Mouse (Mus musculus) limb, embryonic 11.5 days (tissue): ENCODE measurements at regions not wholly inside any gene's neighbourhood (a gene's known extent, or its start where the extent isn't known, plus 50 kb on each side); places are given as distances from the start of the nearest gene placed in this dataset.
"Not testable (repeated sequence)": the region's sequence is repeated elsewhere in the genome, so short reads cannot be mapped to it uniquely, and the experiment has no call there.

Source experiments
- ATAC-seq: fragments of 200-750 bp; cut with Nextera tagmentation; 2 replicates; pipeline ENCODE4 v1.8.0; 2017; ENCODE audit warnings: low read depth; ENCODE audit not compliant: insufficient number of reproducible peaks, low FRiP score, low TSS enrichment
- DNase-seq: peaks from one replicate; pipeline ENCODE4 v3.0.0-alpha.2; 2015; ENCODE audit warnings: low spot score
- H3K27ac ChIP-seq: fragments of 300-500 bp; sonication (generic); replicated peaks from 2 replicates; pipeline ENCODE4 v1.5.1; 2014; ENCODE audit warnings: low read depth, mild to moderate bottlenecking, low read length
- H3K27me3 ChIP-seq: fragments of 300-500 bp; sonication (generic); 2 replicates; pipeline ENCODE4 v1.6.1; 2014; ENCODE audit warnings: mild to moderate bottlenecking, low read length, mixed read lengths; ENCODE audit not compliant: control insufficient read depth, insufficient read depth
- H3K36me3 ChIP-seq: fragments of 300-500 bp; sonication (generic); 2 replicates; pipeline ENCODE4 v1.6.1; 2014; ENCODE audit warnings: mild to moderate bottlenecking, low read length, moderate library complexity, mixed read lengths; ENCODE audit not compliant: control insufficient read depth, insufficient read depth
- H3K4me1 ChIP-seq: fragments of 300-500 bp; sonication (generic); 2 replicates; pipeline ENCODE4 v1.6.1; 2014; ENCODE audit warnings: low read length, mixed read lengths; ENCODE audit not compliant: control insufficient read depth, insufficient read depth
- H3K4me2 ChIP-seq: fragments of 300-500 bp; sonication (generic); 2 replicates; pipeline ENCODE4 v1.6.1; 2014; ENCODE audit warnings: low read depth, mild to moderate bottlenecking, moderate library complexity; ENCODE audit not compliant: severe bottlenecking
- H3K4me3 ChIP-seq: fragments of 300-500 bp; sonication (generic); 2 replicates; pipeline ENCODE4 v1.5.1; 2014; ENCODE audit warnings: low read depth, low read length
- H3K9ac ChIP-seq: fragments of 300-500 bp; sonication (generic); 2 replicates; pipeline ENCODE4 v1.6.1; 2014; ENCODE audit warnings: mild to moderate bottlenecking, low read length
- H3K9me3 ChIP-seq: fragments of 300-500 bp; sonication (generic); 2 replicates; pipeline ENCODE4 v1.6.1; 2016; ENCODE audit warnings: low read length; ENCODE audit not compliant: control insufficient read depth
- WGBS: fragments of 180-500 bp; shearing (Covaris S2); extraction: QIAGEN DNeasy Blood & Tissue Kit; methylation state at CpG from one replicate; pipeline ENCODE4 v1.1.7; 2014; 5-methylcytosine and 5-hydroxymethylcytosine counted together

DNA sequence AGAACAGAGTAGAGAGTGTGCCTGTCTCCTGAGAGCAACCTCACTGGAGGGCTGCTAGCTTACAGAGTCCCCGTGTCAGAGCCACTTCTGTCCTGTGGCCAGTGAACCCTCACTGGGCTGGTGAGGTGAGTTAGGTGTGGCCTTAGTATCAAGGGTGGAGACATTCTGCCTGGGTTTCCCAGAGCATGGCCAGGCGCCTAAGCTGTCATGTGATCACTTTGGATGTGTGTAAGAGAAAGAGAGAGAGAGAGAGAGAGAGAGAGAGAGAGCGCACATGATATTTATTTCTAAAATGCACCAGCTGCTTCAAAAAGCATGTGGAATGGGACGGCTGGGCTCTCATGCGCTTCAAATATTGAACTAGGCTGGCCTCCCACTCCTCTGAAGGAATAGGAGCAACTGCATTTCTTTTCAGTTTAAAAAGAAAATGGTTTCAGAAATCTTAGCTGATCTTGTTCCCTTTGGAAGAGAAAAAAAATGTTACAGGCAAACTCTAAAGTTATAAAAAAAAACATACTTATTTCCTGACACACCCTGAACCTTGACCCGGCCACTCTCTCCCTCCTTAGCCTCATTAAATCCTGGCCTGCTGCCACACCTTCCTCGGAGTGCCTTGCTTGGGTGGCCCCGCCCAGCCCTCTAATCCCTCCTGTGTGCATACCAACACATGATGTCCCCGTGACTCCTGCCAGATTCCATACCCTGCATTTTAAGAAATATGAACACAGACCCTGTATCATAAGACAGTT lies 201.1 kb downstream of the Tcp10c start:
- H3K27me3 ChIP-seq, H3K4me1 ChIP-seq, H3K4me3 ChIP-seq, DNase-seq, H3K9ac ChIP-seq, H3K27ac ChIP-seq, H3K9me3 ChIP-seq, ATAC-seq, H3K4me2 ChIP-seq, H3K36me3 ChIP-seq: not testable (repeated sequence)
- 40% methylated on average over 9 of the region's 9 CpGs for WGBS

DNA sequence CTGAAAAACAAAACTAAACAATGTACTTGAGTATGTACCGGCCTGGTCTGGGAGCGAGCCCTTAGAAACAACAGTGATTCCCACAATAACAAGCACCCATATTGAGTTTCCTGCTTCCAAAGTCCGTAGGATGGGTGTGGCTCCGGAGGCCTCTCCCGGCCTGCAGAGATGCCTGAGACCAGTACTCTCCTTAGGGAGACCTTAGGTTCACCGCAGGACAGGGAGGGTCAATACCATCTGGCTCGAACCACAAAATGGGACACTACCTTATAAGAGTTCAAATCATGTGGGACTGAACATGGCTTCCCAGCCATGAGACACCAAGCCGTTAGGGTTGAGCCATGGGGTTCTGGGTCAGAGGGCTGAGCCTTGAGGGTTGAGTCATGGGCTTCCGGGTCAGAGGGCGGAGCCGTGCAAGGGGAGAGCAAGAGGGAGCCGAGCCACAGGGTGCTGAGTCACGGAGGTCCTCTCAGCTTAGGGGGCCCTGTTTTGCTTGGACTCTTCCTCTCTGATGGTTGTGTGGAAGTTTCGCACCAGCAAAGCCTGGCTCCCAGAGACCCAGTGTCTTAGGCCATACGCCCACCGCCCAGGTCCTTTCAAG lies 201.8 kb downstream of the Tcp10c start:
- 86% methylated on average over 16 of the region's 16 CpGs for WGBS
- not testable (repeated sequence) for ATAC-seq

DNA sequence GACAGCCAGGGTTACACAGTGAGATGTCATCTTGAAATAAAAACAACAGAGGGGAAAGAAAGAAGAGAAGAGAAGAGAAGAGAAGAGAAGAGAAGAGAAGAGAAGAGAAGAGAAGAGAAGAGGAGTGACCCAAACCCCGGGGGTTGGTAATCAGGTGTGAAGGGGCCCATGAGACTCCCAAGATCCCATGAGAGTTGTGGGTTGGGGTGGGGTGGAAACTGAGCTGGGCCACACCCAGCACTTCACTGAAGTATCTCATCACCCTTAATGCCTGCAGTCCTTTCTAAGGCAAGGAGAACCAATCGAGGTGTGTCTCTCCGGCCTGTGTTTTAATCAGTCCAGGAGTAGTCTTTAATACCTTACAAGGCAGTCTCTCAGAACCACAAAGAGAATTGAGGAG lies 201.5 kb upstream of the Afdn start:
- no peak overlapping the region for H3K9ac ChIP-seq
- no peak overlapping the region for H3K27ac ChIP-seq
- ATAC-seq, result no peak

More for the DNA sequence above, 201.8 kb downstream of the Tcp10c start:
- H3K27me3 ChIP-seq, DNase-seq, H3K9me3 ChIP-seq, H3K36me3 ChIP-seq, H3K4me1 ChIP-seq, H3K27ac ChIP-seq, H3K9ac ChIP-seq, H3K4me2 ChIP-seq, H3K4me3 ChIP-seq: not testable (repeated sequence)

DNA sequence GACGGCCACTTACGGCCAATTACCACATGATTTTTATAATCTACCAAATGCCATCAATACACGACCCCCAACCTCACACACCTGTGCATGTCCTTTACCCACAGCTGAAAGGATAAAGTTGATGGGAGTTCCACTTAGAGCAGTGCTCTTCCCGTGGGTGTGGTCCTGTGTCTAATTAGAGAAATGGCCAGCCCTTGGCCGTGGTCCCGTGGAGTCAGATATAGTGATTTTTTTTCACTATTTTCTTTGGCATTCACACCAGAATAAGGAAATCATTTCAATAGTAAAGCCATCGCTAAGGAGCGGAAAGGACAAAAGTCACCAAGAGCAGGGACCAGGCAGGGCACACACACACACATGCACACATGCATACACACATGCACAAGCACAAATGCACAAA lies 199.0 kb upstream of the Afdn start:
- WGBS, result 79% methylated on average over 8 of the region's 8 CpGs
- no peaks in the 10 kb centered on the region for H3K4me1 ChIP-seq
- H3K4me2 ChIP-seq, result no peak overlapping the region
- H3K4me3 ChIP-seq, result no peak overlapping the region
- H3K9ac ChIP-seq, result no peak overlapping the region
- H3K36me3 ChIP-seq, result no peaks in the 10 kb centered on the region
- no peak overlapping the region for H3K27ac ChIP-seq
- no peaks in the 10 kb centered on the region for H3K27me3 ChIP-seq
- DNase-seq (no peak), ATAC-seq (no peak)
- no peaks in the 10 kb centered on the region for H3K9me3 ChIP-seq

More for the DNA sequence above, 201.5 kb upstream of the Afdn start:
- H3K4me3 ChIP-seq, result no peak overlapping the region
- H3K4me2 ChIP-seq, result no peak overlapping the region
- no peaks in the 10 kb centered on the region for H3K9me3 ChIP-seq
- H3K27me3 ChIP-seq, result no peaks in the 10 kb centered on the region
- WGBS, result 78% methylated on average over 3 of the region's 3 CpGs
- H3K36me3 ChIP-seq, result no peaks in the 10 kb centered on the region
- H3K4me1 ChIP-seq, result no peaks in the 10 kb centered on the region
- DNase-seq, result no peak

DNA sequence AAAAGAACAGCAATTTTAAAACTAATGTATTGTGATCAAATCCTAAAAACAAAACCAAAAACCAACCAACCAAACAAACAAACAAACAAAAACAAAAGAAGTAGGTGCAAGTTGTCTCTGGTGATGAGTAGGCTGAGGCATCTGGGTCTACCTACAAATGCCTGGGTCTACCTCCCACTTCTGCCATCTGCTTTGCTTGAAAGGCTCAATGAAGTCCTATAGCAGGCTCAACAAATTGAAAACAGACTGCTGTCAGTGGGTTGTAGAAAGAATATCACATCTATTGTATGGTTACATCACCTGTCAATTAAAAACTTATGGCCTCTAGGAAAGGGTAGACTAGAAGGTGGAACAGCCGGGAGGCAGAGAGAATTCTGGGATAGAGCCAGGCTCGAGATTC lies 197.4 kb upstream of the Afdn start:
- WGBS, result 83% methylated on average over 2 of the region's 2 CpGs

DNA sequence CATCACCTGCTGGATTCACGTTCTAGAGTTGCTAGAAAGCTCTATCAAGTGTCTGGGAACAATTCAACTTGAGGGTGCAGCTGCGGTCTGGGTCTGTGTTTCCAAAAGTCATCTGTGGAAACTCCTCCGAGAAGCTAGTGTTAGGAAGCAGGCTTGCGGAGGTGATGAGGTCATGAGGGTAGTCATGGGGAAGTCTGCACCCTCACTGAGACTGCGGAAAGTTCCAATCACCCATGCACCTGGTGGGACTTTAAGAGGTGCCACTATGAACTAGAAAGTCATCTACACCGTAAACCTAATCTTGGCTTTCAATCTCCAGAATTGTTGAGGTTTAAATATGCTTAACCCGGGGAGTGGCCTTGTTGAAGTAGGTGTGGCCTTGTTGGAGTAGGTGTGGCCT lies 195.5 kb upstream of the Afdn start:
- ATAC-seq (no peak), DNase-seq (no peak)
- WGBS, result 88% methylated on average over 7 of the region's 7 CpGs
- Histone ChIP-seq H3K4me1 (no peaks in the 10 kb centered on the region), H3K4me3 (no peak overlapping the region), H3K27me3 (no peaks in the 10 kb centered on the region), H3K9me3 (no peaks in the 10 kb centered on the region), H3K9ac (no peak overlapping the region), H3K36me3 (no peaks in the 10 kb centered on the region), H3K27ac (no peak overlapping the region), H3K4me2 (no peak overlapping the region)

More for the DNA sequence above, 197.4 kb upstream of the Afdn start:
- no peak overlapping the region for H3K9ac ChIP-seq
- no peaks in the 10 kb centered on the region for H3K9me3 ChIP-seq
- no peak overlapping the region for H3K4me3 ChIP-seq
- no peak overlapping the region for H3K27ac ChIP-seq
- no peaks in the 10 kb centered on the region for H3K36me3 ChIP-seq
- H3K4me1 ChIP-seq, result no peaks in the 10 kb centered on the region
- no peak for ATAC-seq
- H3K27me3 ChIP-seq, result no peaks in the 10 kb centered on the region
- no peak overlapping the region for H3K4me2 ChIP-seq
- DNase-seq, result no peak

DNA sequence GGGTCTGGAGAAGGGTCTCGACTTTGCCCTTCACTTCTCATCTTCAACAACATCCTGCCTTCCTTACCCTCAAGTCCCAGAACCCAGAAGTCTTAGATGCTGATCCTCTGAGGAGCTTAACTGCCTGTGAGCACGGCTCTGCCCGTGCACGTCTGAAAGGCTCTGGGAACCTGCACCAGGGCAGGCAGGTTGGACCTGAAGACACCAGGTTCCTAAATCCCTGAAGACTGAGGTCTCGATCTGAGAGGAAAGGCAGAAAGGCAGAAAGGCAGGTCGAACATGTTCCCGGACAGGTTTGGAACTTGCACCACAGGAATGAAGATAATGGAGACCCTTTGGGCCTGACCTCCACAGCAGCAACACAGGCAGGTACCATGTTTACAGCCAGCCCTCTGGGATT lies 193.7 kb upstream of the Afdn start:
- WGBS, result 81% methylated on average over 7 of the region's 7 CpGs
- H3K4me2 ChIP-seq, result no peak overlapping the region
- ATAC-seq (no peak), DNase-seq (no peak)
- no peak overlapping the region for H3K9ac ChIP-seq
- no peak overlapping the region for H3K27ac ChIP-seq
- H3K9me3 ChIP-seq, result no peaks in the 10 kb centered on the region
- no peaks in the 10 kb centered on the region for H3K27me3 ChIP-seq
- H3K36me3 ChIP-seq, result no peaks in the 10 kb centered on the region
- no peak overlapping the region for H3K4me3 ChIP-seq
- H3K4me1 ChIP-seq, result no peaks in the 10 kb centered on the region

DNA sequence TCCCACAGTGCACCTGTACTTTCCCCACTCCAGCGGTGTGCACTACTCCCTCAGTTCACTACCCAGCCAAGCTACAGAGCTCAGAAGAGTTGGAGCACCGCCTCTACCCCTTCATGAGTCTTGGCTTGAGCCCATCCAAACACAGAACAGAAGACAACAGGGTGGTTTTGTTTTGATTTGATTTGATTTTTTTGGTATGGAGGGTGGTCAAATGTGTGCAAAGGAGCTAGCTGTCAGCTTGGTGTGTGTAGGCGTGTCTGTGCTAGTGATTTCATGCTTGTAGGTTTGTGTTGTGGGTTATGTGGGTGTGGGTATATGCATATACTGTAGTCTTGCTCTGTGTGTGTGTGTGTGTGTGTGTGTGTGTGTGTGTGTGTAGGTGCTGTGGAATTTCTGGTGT lies 193.2 kb upstream of the Afdn start:
- no peak for DNase-seq
- no peaks in the 10 kb centered on the region for H3K27me3 ChIP-seq
- 82% methylated on average over 3 of the region's 3 CpGs for WGBS

More for the DNA sequence above, 193.2 kb upstream of the Afdn start:
- no peak overlapping the region for H3K27ac ChIP-seq
- no peaks in the 10 kb centered on the region for H3K36me3 ChIP-seq
- H3K9ac ChIP-seq, result no peak overlapping the region
- H3K4me1 ChIP-seq, result no peaks in the 10 kb centered on the region
- no peak for ATAC-seq
- no peaks in the 10 kb centered on the region for H3K9me3 ChIP-seq
- no peak overlapping the region for H3K4me3 ChIP-seq
- no peak overlapping the region for H3K4me2 ChIP-seq
